Mouse (Mus musculus) urinary bladder, adult 2 months (tissue): Measurements from ENCODE around the gene Scgb1b11. TPM values are rescaled to one million over a fixed set of nuclear protein-coding genes. Genes with fewer than 3 reads are reported as not detected.
"Not testable (repeated sequence)": the region's sequence is repeated elsewhere in the genome, so short reads cannot be mapped to it uniquely, and the experiment has no call there.

Experiments used
- DNase-seq: peaks from one replicate; pipeline ENCODE4 v3.0.0; 2022; ENCODE audit warnings: low spot score
- polyA plus RNA-seq: library from polyadenylated mRNA; depleted of rRNA; stranded (reverse); fragments of >200 nt; gene quantifications from 2 replicates; pipeline ENCODE4 v1.2.3, GENCODE M21; 2012; rRNA removed

Scgb1b11 gene
- polyA plus RNA-seq: not detected in 2 replicates

DNA sequence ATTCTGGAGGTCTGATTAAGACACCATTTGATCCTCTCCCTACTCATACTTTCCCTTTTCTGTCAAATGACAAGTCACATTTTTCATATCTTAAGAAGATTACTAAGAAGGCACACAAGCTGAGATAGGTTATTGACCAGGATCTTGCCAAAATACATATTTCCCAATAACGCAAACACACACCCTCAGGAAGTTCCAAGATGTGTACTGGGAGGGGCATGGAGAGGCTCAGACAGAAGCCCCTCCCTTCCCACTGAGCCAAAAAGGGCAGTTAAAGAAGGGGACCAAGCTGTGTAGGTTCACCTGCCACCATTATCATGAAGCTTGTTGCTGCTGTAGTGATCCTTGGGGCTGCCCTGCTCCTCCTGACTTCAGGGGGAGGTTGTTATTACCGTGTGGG is at the start of gene Scgb1b11:
TSS of gene Scgb1b11 (plus strand) at position 301 of the 400 bp plus-strand sequence.
- DNase-seq: not testable (repeated sequence)

DNA sequence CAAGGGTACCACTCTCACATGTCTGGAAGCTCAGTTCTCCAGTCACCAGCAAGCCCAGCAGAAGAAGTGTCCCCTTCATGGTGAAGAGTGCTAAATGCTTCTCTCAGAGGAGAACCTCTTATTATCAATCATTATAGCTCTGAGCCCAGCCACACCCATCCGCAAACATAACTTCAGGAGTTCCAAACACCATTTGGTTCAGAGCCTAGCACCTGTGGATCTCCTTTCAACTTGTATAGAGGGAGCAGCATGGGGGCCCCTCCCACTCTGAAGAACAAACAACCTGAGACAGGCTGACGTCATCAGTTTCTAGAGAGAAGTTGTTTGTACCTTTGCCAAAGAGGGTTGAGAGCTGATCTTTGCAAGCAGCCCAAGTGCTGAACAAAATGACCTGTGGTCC is 11.6 kb upstream of the Scgb1b11 start, which contains the start of gene Scgb2b11:
TSS of gene Scgb2b11 (minus strand) at position 101 of the 400 bp plus-strand sequence.
- not testable (repeated sequence) for DNase-seq

Other genes with a start within 250 kb of the Scgb1b11 start
- not detected in 2 replicates for gene Scgb1b10, start 122.0 kb upstream of the Scgb1b11 start, polyA plus RNA-seq
- gene Scgb2b11, start 11.7 kb upstream of the Scgb1b11 start, polyA plus RNA-seq: not detected in 2 replicates
- not detected in 2 replicates for gene Scgb2b12, start 104.4 kb downstream of the Scgb1b11 start, polyA plus RNA-seq
- not detected in 2 replicates for gene Scgb1b12, start 111.3 kb downstream of the Scgb1b11 start, polyA plus RNA-seq
- not detected in 2 replicates for gene Scgb1b29, start 218.7 kb downstream of the Scgb1b11 start, polyA plus RNA-seq